Mouse (Mus musculus) kidney, postnatal 0 days (tissue): Measurements from ENCODE around the gene Ccdc105. TPM values are rescaled to one million over a fixed set of nuclear protein-coding genes. Genes with fewer than 3 reads are reported as not detected.

Experiments used
- ATAC-seq: fragments of 200-750 bp; cut with Nextera tagmentation; replicated peaks from 2 replicates; pipeline ENCODE4 v1.8.0; 2017; ENCODE audit warnings: low read depth, moderate number of reproducible peaks, moderate TSS enrichment, moderate library complexity; ENCODE audit not compliant: low FRiP score
- DNase-seq: peaks from one replicate; pipeline ENCODE4 v3.0.0-alpha.2; 2016; ENCODE audit warnings: low spot score
- H3K27ac ChIP-seq: fragments of 300-500 bp; sonication (generic); 2 replicates; pipeline ENCODE4 v1.5.1; 2014; ENCODE audit warnings: mild to moderate bottlenecking
- H3K27me3 ChIP-seq: fragments of 300-500 bp; sonication (generic); 2 replicates; pipeline ENCODE4 v1.6.1; 2014; ENCODE audit warnings: low read length, mixed read lengths; ENCODE audit not compliant: insufficient read depth
- H3K36me3 ChIP-seq: fragments of 300-500 bp; sonication (generic); 2 replicates; pipeline ENCODE4 v1.6.1; 2014; ENCODE audit warnings: low read length, mixed read lengths; ENCODE audit not compliant: insufficient read depth
- H3K4me1 ChIP-seq: fragments of 300-500 bp; sonication (generic); replicated peaks from 2 replicates; pipeline ENCODE4 v1.6.1; 2014; ENCODE audit warnings: antibody characterized with exemption, low read length, mixed read lengths; ENCODE audit not compliant: insufficient read depth
- H3K4me2 ChIP-seq: fragments of 300-500 bp; sonication (generic); 2 replicates; pipeline ENCODE4 v1.6.1; 2014; ENCODE audit warnings: mild to moderate bottlenecking, low read length, moderate library complexity, mixed read lengths
- H3K4me3 ChIP-seq: fragments of 300-500 bp; sonication (generic); replicated peaks from 2 replicates; pipeline ENCODE4 v1.5.1; 2014; ENCODE audit warnings: low read depth, low read length
- H3K9ac ChIP-seq: fragments of 300-500 bp; sonication (generic); 2 replicates; pipeline ENCODE4 v1.6.1; 2014; ENCODE audit warnings: low read depth, low read length
- H3K9me3 ChIP-seq: fragments of 300-500 bp; sonication (generic); replicated peaks from 2 replicates; pipeline ENCODE4 v1.6.1; 2016; ENCODE audit warnings: low read length, inconsistent platforms, mixed read lengths
- CTCF ChIP-seq: IDR thresholded peaks from 2 replicates; pipeline ENCODE4 v1.5.1; 2016; ENCODE audit warnings: antibody characterized with exemption, low read depth, mild to moderate bottlenecking, moderate library complexity
- WGBS: fragments of 180-500 bp; shearing (Covaris S2); extraction: QIAGEN DNeasy Blood & Tissue Kit; methylation state at CpG from one replicate; pipeline ENCODE4 v1.1.7; 2014; 5-methylcytosine and 5-hydroxymethylcytosine counted together
- polyA plus RNA-seq: library from polyadenylated mRNA; unstranded; fragments of >200 nt; fragmentation: Nextera tagmentation; extraction: Ambion mirVana; gene quantifications from 2 replicates; pipeline ENCODE4 v1.2.1, GENCODE M21; 2015

Ccdc105 gene
- polyA plus RNA-seq, 1 experiment from 2014 or later: not detected

GRCm38 (mm10) chr10:78775830-78776229, 23.0 kb upstream of the Ccdc105 start:
- no peak for TF ChIP-seq CTCF
- no peak overlapping the region for H3K4me2 ChIP-seq
- no peak overlapping the region for H3K9ac ChIP-seq
- H3K36me3 ChIP-seq: no peaks in the 10 kb centered on the region
- H3K4me3 ChIP-seq: no peak overlapping the region
- H3K27me3 ChIP-seq: no peaks in the 10 kb centered on the region
- H3K9me3 ChIP-seq: no peaks in the 10 kb centered on the region
- ATAC-seq (no peak), DNase-seq (no peak)
- 0 out of 2 replicates have a peak, but pooled peaks cover 4% of the 10 kb centered on the region for H3K4me1 ChIP-seq
- no peak overlapping the region for H3K27ac ChIP-seq
- WGBS: 49% methylated on average over 4 of the region's 4 CpGs

- WGBS: 88% methylated on average over 1 of the region's 1 CpGs
- Histone ChIP-seq H3K4me1 (no peaks in the 10 kb centered on the region), H3K27ac (no peak overlapping the region), H3K36me3 (no peaks in the 10 kb centered on the region), H3K4me3 (no peak overlapping the region), H3K9ac (no peak overlapping the region), H3K4me2 (no peak overlapping the region), H3K9me3 (no peaks in the 10 kb centered on the region; the same call in 1 of the 2 replicates), H3K27me3 (no peaks in the 10 kb centered on the region)
- no peak for ATAC-seq
- TF ChIP-seq CTCF: no peak
- DNase-seq: no peak
Observed at GRCm38 (mm10) chr10:78765570-78765969, 12.7 kb upstream of the Ccdc105 start.

GRCm38 (mm10) chr10:78756021-78756420, 3.2 kb upstream of the Ccdc105 start:
- Histone ChIP-seq H3K4me2 (no peak overlapping the region), H3K4me3 (no peak overlapping the region), H3K9ac (no peak overlapping the region), H3K27ac (no peak overlapping the region), H3K27me3 (no peaks in the 10 kb centered on the region), H3K4me1 (no peaks in the 10 kb centered on the region; the same call in 1 of the 2 replicates), H3K9me3 (no peaks in the 10 kb centered on the region), H3K36me3 (no peaks in the 10 kb centered on the region)
- peak; percentile 91 for TF ChIP-seq CTCF
- WGBS: 34% methylated on average over 6 of the region's 6 CpGs
- ATAC-seq: no peak
- peak; percentile 81 for DNase-seq

DNA sequence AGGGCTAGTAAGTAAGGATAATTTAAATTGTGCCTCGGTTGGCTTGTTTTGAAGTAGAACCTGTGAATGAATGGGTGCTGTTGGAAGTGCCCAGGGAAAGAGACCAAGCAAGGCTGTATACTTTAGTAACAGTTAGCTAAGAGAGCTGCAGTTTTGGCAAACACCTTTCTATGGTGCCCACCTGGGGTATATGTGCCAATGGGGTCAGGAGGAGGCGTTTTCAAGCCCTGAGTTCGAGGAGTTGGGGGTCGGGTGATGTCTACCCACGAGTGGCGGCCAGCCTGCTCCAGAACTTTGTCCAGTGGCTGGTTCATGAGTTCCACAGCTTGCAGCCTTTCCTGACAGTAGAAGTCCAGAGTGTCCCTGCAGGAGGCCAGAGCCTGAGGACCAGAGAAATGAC, 3.9 kb downstream of the Ccdc105 start:
- Histone ChIP-seq H3K36me3 (no peaks in the 10 kb centered on the region), H3K4me2 (no peak overlapping the region), H3K9ac (no peak overlapping the region), H3K27ac (no peak overlapping the region), H3K4me1 (peaks cover 5% of the 10 kb centered on the region; the same call in 1 of the 2 replicates), H3K27me3 (no peaks in the 10 kb centered on the region), H3K9me3 (no peaks in the 10 kb centered on the region), H3K4me3 (no peak overlapping the region)
- no peak for DNase-seq
- no peak for ATAC-seq
- 85% methylated on average over 6 of the region's 6 CpGs for WGBS
- no peak for TF ChIP-seq CTCF

DNA sequence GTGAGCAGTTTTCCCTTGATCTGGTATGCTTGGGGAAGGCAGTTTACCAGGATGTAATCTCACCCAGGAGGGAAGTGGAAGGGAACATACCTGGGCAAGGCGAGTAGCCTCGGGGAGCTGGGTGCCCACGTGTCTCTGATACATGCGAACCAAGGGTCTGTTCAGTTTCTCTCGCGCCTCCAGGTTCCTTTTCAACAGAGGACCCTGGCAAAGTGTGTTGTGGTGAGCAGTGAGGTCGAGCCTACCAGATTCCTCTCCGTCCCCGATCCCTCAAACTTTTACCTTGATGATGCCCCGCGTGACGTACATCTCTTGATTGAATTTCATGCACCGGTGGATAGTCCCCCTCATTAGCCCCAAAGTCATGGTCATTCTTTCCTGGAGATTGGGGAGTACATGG, 4.7 kb downstream of the Ccdc105 start:
- ATAC-seq (no peak), DNase-seq (no peak)
- H3K4me2 ChIP-seq: no peak overlapping the region
- no peaks in the 10 kb centered on the region for H3K9me3 ChIP-seq
- 77% methylated on average over 13 of the region's 13 CpGs for WGBS
- H3K4me1 ChIP-seq: peaks cover 5% of the 10 kb centered on the region; the same call in 1 of the 2 replicates
- no peak for TF ChIP-seq CTCF
- H3K36me3 ChIP-seq: no peaks in the 10 kb centered on the region
- no peaks in the 10 kb centered on the region for H3K27me3 ChIP-seq
- H3K27ac ChIP-seq: no peak overlapping the region
- H3K9ac ChIP-seq: no peak overlapping the region
- H3K4me3 ChIP-seq: no peak overlapping the region

GRCm38 (mm10) chr10:78747035-78747721, 5.7 kb downstream of the Ccdc105 start:
- WGBS: 3% methylated on average over 27 of the region's 27 CpGs
- H3K36me3 ChIP-seq: no peaks in the 10 kb centered on the region
- no peak overlapping the region for H3K9ac ChIP-seq
- 0 out of 2 replicates have a peak, but pooled peaks cover 5% of the 10 kb centered on the region for H3K4me1 ChIP-seq
- no peaks in the 10 kb centered on the region for H3K27me3 ChIP-seq
- H3K9me3 ChIP-seq: no peaks in the 10 kb centered on the region
- H3K4me2 ChIP-seq: peak overlapping the region; percentile 62
- TF ChIP-seq CTCF: no peak
- no peak overlapping the region for H3K27ac ChIP-seq
- DNase-seq (peak; percentile 37), ATAC-seq (peak; percentile 41)
- peak overlapping the region; percentile 26; the same call in 1 of the 2 replicates for H3K4me3 ChIP-seq
